Mouse (Mus musculus) olfactory bulb, adult 2 months (tissue): ENCODE results near the gene Rab44.

ENCODE experiments used
- CTCF ChIP-seq: fragments of 200-500 bp; IDR thresholded peaks from 2 replicates; pipeline ENCODE4 v1.5.1; 2012; ENCODE audit warnings: low read depth, mild to moderate bottlenecking, low read length, moderate library complexity; ENCODE audit not compliant: insufficient read depth
- POLR2A ChIP-seq: fragments of 200-500 bp; IDR thresholded peaks from 2 replicates; pipeline ENCODE4 v1.6.1; 2012; ENCODE audit warnings: mild to moderate bottlenecking, low read depth, low read length, moderate library complexity; ENCODE audit not compliant: insufficient read depth

DNA sequence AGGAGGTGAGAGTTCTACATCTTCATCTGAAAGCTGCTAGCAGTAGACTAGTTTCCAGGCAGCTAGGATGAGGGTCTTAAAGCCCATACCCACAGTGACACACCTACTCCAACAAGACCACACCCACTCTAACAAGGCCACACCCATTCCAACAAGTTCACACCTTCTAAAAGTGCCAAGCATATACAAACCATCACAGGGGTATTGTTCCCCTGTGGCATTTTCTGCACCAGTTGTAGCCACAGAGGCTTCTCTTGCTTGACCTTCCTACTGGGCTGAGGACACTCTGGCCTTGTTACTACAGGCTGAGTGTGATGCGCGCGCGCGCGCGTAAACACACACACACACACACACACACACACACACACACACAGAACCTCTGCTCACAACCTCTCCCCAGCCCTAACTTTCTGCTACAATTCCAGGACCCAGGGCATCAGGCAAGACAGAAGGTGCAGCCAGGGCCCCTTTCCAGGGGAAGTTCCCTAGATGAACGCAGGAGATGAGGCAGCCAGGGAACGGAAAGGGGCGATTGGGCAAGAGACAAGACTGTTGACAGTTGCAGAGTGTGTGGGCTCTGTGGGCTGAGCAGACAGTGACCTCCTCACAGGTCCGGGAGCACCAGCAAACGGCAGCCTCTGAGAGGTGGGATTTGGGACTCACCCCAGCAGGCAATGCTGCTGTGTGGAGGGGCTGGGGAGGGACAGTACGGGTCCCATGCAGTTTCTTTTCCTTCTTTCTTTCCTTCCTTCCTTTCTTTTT is at the start of gene Rab44:
- TF ChIP-seq CTCF = no peak
- TF ChIP-seq POLR2A = no peak
